In the genomic region with DNA sequence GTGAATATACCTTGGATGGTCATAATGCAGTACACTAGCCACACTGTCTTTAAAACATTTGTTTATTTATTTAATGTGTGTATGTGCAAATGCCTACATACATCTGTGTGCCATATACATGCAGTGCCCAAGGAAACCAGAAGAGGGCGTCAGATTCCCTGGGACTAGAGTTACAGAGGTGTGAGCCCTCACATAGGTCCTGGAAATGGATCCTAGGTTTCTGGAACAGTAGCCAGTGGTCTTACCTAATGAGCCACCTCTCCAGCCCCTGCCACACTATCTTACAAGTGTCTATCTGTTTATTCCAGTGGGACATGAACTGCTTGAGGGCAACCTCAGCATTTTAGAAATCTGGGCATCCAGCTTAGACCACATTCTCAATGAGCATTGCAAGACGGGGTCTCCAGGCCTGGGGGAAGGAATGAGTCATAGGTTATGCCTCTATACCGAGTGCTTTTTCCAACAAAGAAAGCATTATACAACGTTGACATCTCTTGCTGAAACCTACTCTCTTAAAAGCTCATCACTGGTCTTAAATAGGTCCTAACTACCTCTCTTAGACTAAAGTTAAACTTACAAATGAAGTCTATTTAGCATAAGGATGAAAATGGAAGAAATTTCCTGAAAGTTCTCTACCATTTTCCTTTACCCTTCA, we compare ENCODE assay signal across 19 mouse cellular contexts.
DNase-seq lines count a peak whose midpoint lies in the region; ATAC-seq and TF ChIP-seq lines count a peak whose summit lies in the region.
"Had no signal": no experiment of that assay in that cellular context is flagged by ENCODE, and none has a peak within 500 bp of the region (broad histone marks: within the 10 kb centered on the region; RNA-seq: fewer than 3 reads in every experiment).

No protein-coding gene starts in this region.

- H3K4me1 ChIP-seq in lung, embryonic 14.5 days (ENCODE audit: insufficient read depth) = 0 out of 2 replicates have a peak, but pooled peaks cover 8% of the 10 kb centered on the region
- peaks cover 9% of the 10 kb centered on the region for H3K4me1 ChIP-seq in forebrain, embryonic 12.5 days

- no peak for ATAC-seq in lung, embryonic 14.5 days (ENCODE audit: insufficient read depth)
- no peak for ATAC-seq in forebrain, embryonic 12.5 days (ENCODE audit: low FRiP score)
- ATAC-seq: midbrain, embryonic 13.5 days had no signal

- H3K4me3 ChIP-seq in gastrocnemius, adult 2 months = no peak overlapping the region
- H3K4me3 ChIP-seq in lung, embryonic 14.5 days (ENCODE audit: low read depth, low read length) = no peak overlapping the region
- no peak overlapping the region for H3K4me3 ChIP-seq in forebrain, embryonic 12.5 days (replicated peaks)
- H3K4me3 ChIP-seq: embryonic facial prominence, embryonic 10.5 days; hindbrain, embryonic 10.5 days; midbrain, embryonic 13.5 days had no signal

- no peak for DNase-seq in gastrocnemius, adult 2 months
- no peak for DNase-seq in gastrocnemius, postnatal 14 days
- no peak for DNase-seq in lung, embryonic 14.5 days
- DNase-seq in lung, postnatal 36 days = no peak
- DNase-seq in induced T-regulatory cell, adult 2 months (ENCODE audit: low read depth) = peak; percentile 55
- no peak for DNase-seq in ovary, postnatal 36 days (ENCODE audit: low spot score)
- no peak for DNase-seq in spleen, postnatal 14 days (ENCODE audit: low spot score in 2 of 2)
- DNase-seq: B cell, adult 2 months; cerebellum, adult 9-10 months; heart, adult 18-20 months; kidney, adult 18-20 months; layer of hippocampus, adult 9-11 months; left cerebral cortex, postnatal 4 days; lung, postnatal 10 days; spleen, adult 18-20 months had no signal

- H3K27me3 ChIP-seq in lung, embryonic 14.5 days (ENCODE audit: insufficient read depth, low read length) = no peaks in the 10 kb centered on the region
- H3K27me3 ChIP-seq in forebrain, embryonic 12.5 days = no peaks in the 10 kb centered on the region
- H3K27me3 ChIP-seq: midbrain, embryonic 13.5 days had no signal

- H3K9ac ChIP-seq in lung, embryonic 14.5 days = no peak overlapping the region
- H3K9ac ChIP-seq in forebrain, embryonic 12.5 days = no peak overlapping the region
- H3K9ac ChIP-seq: midbrain, embryonic 13.5 days had no signal

- TF ChIP-seq CTCF in gastrocnemius, adult 2 months (IDR thresholded peaks at IDR 0.05) = peak; percentile 12; the same call in 1 of the 2 replicates
- peak; percentile 34; the same call in 1 of the 2 replicates for TF ChIP-seq CTCF in lung, embryonic 14.5 days (IDR thresholded peaks at IDR 0.05; ENCODE audit: low read depth)

- intact Hi-C loops in gastrocnemius, adult 2 months (cut with DNase I) = no loop called here
- intact Hi-C loops in gastrocnemius, postnatal 14 days (cut with DNase I; ENCODE audit: low total_unique reads) = no loop called here

- no peak overlapping the region for H3K27ac ChIP-seq in gastrocnemius, adult 2 months
- no peak overlapping the region for H3K27ac ChIP-seq in lung, embryonic 14.5 days (ENCODE audit: low read depth)
- no peak overlapping the region for H3K27ac ChIP-seq in forebrain, embryonic 12.5 days
- H3K27ac ChIP-seq: embryonic facial prominence, embryonic 10.5 days; hindbrain, embryonic 10.5 days; midbrain, embryonic 13.5 days had no signal

- no peaks in the 10 kb centered on the region for H3K36me3 ChIP-seq in lung, embryonic 14.5 days (ENCODE audit: insufficient read depth)
- no peaks in the 10 kb centered on the region for H3K36me3 ChIP-seq in forebrain, embryonic 12.5 days (replicated peaks)
- H3K36me3 ChIP-seq: embryonic facial prominence, embryonic 10.5 days; hindbrain, embryonic 10.5 days; midbrain, embryonic 13.5 days had no signal

- no peaks in the 10 kb centered on the region for H3K9me3 ChIP-seq in lung, embryonic 14.5 days (ENCODE audit: low read depth, low read length)
- H3K9me3 ChIP-seq in forebrain, embryonic 12.5 days = no peaks in the 10 kb centered on the region
- H3K9me3 ChIP-seq: embryonic facial prominence, embryonic 10.5 days; hindbrain, embryonic 10.5 days; midbrain, embryonic 13.5 days had no signal

- 63% methylated on average over 4 of the region's 4 CpGs for WGBS in lung, embryonic 14.5 days
- WGBS in forebrain, embryonic 12.5 days = 69% methylated on average over 4 of the region's 4 CpGs

- no peak overlapping the region for H3K4me2 ChIP-seq in lung, embryonic 14.5 days
- no peak overlapping the region for H3K4me2 ChIP-seq in forebrain, embryonic 12.5 days
- H3K4me2 ChIP-seq: midbrain, embryonic 13.5 days had no signal
